Mouse (Mus musculus) embryonic facial prominence, embryonic 12.5 days (tissue): ENCODE data around the gene Bglap3. TPM values are rescaled to one million over a fixed set of nuclear protein-coding genes. Genes with fewer than 3 reads are reported as not detected.

ENCODE experiments used
- ATAC-seq: fragments of 200-750 bp; cut with Nextera tagmentation; 2 replicates; pipeline ENCODE4 v1.8.0; 2017; ENCODE audit not compliant: insufficient number of reproducible peaks, insufficient read depth, low FRiP score, low TSS enrichment
- H3K27ac ChIP-seq: fragments of 300-500 bp; sonication (generic); 2 replicates; pipeline ENCODE4 v1.5.1; 2016; ENCODE audit warnings: mild to moderate bottlenecking
- H3K27me3 ChIP-seq: fragments of 300-500 bp; sonication (generic); 2 replicates; pipeline ENCODE4 v1.6.1; 2016; ENCODE audit warnings: mild to moderate bottlenecking, moderate library complexity
- H3K36me3 ChIP-seq: fragments of 300-500 bp; sonication (generic); 2 replicates; pipeline ENCODE4 v1.6.1; 2016; ENCODE audit warnings: mild to moderate bottlenecking
- H3K4me1 ChIP-seq: fragments of 300-500 bp; sonication (generic); 2 replicates; pipeline ENCODE4 v1.6.1; 2016
- H3K4me2 ChIP-seq: fragments of 300-500 bp; sonication (generic); replicated peaks from 2 replicates; pipeline ENCODE4 v1.6.1; 2016; ENCODE audit warnings: mild to moderate bottlenecking, moderate library complexity
- H3K4me3 ChIP-seq: fragments of 300-500 bp; sonication (generic); 2 replicates; pipeline ENCODE4 v1.5.1; 2016; ENCODE audit warnings: mild to moderate bottlenecking
- H3K9ac ChIP-seq: fragments of 300-500 bp; sonication (generic); 2 replicates; pipeline ENCODE4 v1.6.1; 2016; ENCODE audit warnings: mild to moderate bottlenecking, moderate library complexity
- H3K9me3 ChIP-seq: fragments of 300-500 bp; sonication (generic); 2 replicates; pipeline ENCODE4 v1.6.1; 2016; ENCODE audit warnings: mild to moderate bottlenecking, moderate library complexity
- WGBS: fragments of 180-500 bp; shearing (Covaris S2); methylation state at CpG from one replicate; pipeline ENCODE4 v1.1.7; 2016; 5-methylcytosine and 5-hydroxymethylcytosine counted together
- polyA plus RNA-seq: library from polyadenylated mRNA; unstranded; fragments of >200 nt; fragmentation: Nextera tagmentation; extraction: Ambion mirVana; gene quantifications from 2 replicates; pipeline ENCODE4 v1.2.1, GENCODE M21; 2016

Gene Bglap3
- polyA plus RNA-seq, 1 experiment from 2014 or later, result 0.17 TPM

GRCm38 (mm10) chr3:88354396-88355165 is 18.0 kb downstream of the Bglap3 start:
- H3K9me3 ChIP-seq, result no peaks in the 10 kb centered on the region
- no peaks in the 10 kb centered on the region for H3K27me3 ChIP-seq
- H3K4me3 ChIP-seq, result no peak overlapping the region
- H3K4me2 ChIP-seq, result no peak overlapping the region
- H3K9ac ChIP-seq, result no peak overlapping the region
- 90% methylated on average over 8 of the region's 8 CpGs for WGBS
- ATAC-seq, result no peak
- H3K4me1 ChIP-seq, result no peaks in the 10 kb centered on the region
- peaks cover 96% of the 10 kb centered on the region for H3K36me3 ChIP-seq
- no peak overlapping the region for H3K27ac ChIP-seq

DNA sequence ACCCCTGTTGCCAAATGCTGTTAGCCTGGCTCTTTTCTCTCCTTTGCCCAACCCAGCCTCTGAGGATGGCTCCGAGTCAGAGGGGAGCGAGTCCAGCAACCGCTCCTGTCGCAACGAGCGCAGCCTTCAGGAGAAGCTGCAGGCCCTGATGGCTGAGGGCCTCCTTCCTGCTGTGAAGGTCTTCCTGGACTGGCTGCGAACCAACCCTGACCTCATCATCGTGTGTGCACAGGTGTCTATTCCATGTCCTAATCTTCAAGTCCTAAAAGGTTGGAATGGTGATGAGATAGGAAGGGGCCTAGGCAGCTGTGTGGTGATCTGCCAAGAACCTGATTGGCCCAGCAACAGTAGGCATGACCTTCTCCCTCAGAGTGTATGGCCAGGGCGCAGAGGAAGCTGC is 19.6 kb downstream of the Bglap3 start:
- H3K4me2 ChIP-seq, result no peak overlapping the region
- no peak overlapping the region for H3K27ac ChIP-seq
- no peak overlapping the region for H3K4me3 ChIP-seq
- no peaks in the 10 kb centered on the region for H3K4me1 ChIP-seq
- no peak for ATAC-seq
- H3K9me3 ChIP-seq, result no peaks in the 10 kb centered on the region
- WGBS, result 96% methylated on average over 9 of the region's 9 CpGs
- H3K9ac ChIP-seq, result no peak overlapping the region
- peaks cover 94% of the 10 kb centered on the region for H3K36me3 ChIP-seq
- H3K27me3 ChIP-seq, result no peaks in the 10 kb centered on the region

DNA sequence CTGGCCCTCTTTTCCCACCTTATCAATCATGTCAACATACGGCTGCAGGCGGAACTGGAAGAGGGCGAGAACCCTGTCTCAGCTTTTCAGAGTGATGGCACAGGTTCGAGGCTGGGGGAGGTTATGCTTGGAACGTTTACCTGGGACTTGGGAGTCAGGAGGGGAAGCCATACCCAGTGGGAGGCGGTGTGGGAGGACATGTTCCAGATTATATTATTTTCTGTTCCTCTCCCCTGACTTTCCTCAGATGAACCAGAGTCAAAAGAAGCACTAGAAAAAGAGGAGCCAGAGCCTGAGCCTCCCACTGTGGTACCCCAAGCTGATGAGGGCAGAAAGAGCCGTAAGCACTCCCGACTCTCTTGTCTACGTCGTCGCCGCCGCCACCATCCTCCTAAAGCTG is 21.8 kb downstream of the Bglap3 start:
- Histone ChIP-seq H3K9ac (no peak overlapping the region), H3K4me1 (no peaks in the 10 kb centered on the region), H3K4me2 (no peak overlapping the region), H3K4me3 (no peak overlapping the region), H3K36me3 (peaks cover 94% of the 10 kb centered on the region), H3K27me3 (no peaks in the 10 kb centered on the region), H3K27ac (no peak overlapping the region), H3K9me3 (no peaks in the 10 kb centered on the region)
- 94% methylated on average over 13 of the region's 13 CpGs for WGBS
- ATAC-seq, result no peak

DNA sequence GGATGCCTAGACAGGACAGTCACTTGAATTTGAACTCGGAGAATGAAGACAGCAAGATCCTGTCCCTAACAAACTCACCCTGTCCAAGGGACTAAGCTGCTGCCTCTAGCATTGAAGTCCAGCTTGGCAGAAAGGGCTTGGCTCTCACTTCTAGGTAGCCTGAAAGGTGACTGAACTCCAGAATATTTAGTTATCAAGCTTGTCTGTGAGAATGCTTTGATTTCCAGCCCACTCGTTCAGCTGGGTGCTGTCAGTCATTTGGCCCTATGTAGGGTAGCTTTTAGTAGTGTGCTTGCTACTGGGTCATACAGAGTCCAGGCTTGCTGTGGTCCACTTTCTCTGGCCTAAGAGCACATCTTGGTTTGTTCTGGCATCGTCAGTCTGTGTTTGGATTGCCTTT is 33.5 kb downstream of the Bglap3 start:
- WGBS, result 74% methylated on average over 3 of the region's 3 CpGs
- H3K4me3 ChIP-seq, result no peak overlapping the region
- no peak overlapping the region for H3K4me2 ChIP-seq
- no peaks in the 10 kb centered on the region for H3K27me3 ChIP-seq
- H3K4me1 ChIP-seq, result peaks cover 30% of the 10 kb centered on the region
- H3K27ac ChIP-seq, result no peak overlapping the region
- no peaks in the 10 kb centered on the region for H3K9me3 ChIP-seq
- H3K9ac ChIP-seq, result no peak overlapping the region
- peaks cover 25% of the 10 kb centered on the region for H3K36me3 ChIP-seq
- ATAC-seq, result no peak

DNA sequence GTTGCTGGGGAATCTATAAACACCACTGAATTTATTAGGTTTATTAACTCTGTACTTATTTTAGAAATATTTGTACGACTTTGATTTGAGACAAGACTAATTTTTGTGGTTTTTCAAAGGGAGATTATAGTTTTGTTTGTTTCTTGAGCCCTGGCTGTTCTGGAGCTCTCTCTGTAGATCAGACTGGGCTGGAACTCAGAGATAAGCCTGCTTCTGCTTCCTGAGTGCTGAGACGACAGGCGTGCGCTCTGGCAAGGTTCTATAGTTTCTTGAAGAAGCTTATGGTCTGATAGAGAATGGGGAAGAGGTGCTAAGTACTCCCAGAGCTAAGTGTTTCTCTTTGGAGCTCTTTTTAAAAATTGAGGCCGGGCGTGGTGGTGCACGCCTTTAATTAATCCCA is 34.2 kb downstream of the Bglap3 start:
- Histone ChIP-seq H3K4me3 (no peak overlapping the region), H3K27me3 (no peaks in the 10 kb centered on the region), H3K36me3 (peaks cover 18% of the 10 kb centered on the region), H3K9ac (no peak overlapping the region), H3K27ac (no peak overlapping the region), H3K4me1 (peaks cover 30% of the 10 kb centered on the region), H3K4me2 (no peak overlapping the region), H3K9me3 (no peaks in the 10 kb centered on the region)
- 92% methylated on average over 7 of the region's 7 CpGs for WGBS
- ATAC-seq, result no peak

GRCm38 (mm10) chr3:88337367-88338020 is 35.0 kb downstream of the Bglap3 start:
- Histone ChIP-seq H3K9ac (no peak overlapping the region), H3K4me1 (peaks cover 30% of the 10 kb centered on the region), H3K36me3 (peaks cover 9% of the 10 kb centered on the region), H3K27ac (no peak overlapping the region), H3K9me3 (no peaks in the 10 kb centered on the region), H3K27me3 (no peaks in the 10 kb centered on the region), H3K4me3 (no peak overlapping the region), H3K4me2 (peak overlapping the region; percentile 79)
- 87% methylated on average over 11 of the region's 11 CpGs for WGBS
- ATAC-seq, result no peak

DNA sequence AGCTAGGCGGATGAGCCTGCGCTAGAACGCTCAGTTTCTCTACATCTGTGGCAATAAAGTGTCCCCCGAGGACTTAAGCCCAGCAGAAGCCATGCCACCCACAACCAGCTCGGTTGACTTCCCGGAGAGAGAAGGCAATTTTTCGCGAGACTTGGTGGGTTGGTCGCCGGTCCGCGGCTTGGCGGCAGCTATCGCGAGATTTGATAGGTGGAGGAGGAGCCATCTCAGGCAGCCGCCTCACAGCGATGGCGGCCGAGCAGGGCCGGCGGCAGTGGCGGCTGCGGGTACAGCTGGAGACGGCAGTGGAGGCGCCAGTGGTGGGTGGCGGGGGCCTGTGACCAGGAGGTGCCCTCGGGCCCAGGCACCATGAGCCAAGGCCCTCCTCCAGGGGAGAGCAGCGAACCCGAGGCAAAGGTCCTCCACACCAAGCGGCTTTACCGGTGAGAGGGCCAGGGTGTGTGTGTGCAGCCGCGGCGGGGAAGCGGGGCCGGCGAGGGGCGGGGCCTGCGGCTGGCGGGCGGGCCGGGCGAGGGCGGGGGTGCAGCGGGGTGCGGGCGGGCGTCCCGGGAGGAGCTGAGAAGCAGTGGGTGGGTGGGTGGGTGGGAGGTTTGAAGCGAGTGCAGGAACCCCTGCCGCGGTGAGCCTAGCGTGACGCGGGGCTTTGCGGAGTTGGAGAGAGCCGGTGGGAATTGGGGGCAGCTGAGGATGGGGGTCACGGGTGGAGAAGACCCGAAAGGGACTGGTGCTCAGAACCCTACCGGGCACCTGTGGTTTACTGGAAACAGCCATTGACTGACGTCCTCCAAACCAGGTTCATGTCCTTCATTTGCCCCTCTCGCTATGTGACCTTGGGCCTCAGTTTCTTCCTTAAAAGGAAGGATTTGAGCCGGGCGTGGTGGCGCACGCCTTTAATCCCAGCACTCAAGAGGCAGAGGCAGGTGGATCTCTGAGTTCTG is 36.2 kb downstream of the Bglap3 start, which contains the start of the genes Tmem79 and Smg5:
Gene Tmem79, minus strand, starts transcription at position 91 of the 956 bp plus-strand sequence.
Gene Smg5, plus strand, starts transcription at position 203 of the 956 bp plus-strand sequence.
- H3K36me3 ChIP-seq, result no peaks in the 10 kb centered on the region
- peak within 1 kb of the TSS; percentile 89 for H3K9ac ChIP-seq
- 2% methylated on average over 59 of the region's 66 CpGs for WGBS
- peak; percentile 88 for ATAC-seq
- H3K9me3 ChIP-seq, result no peaks in the 10 kb centered on the region
- peak within 1 kb of the TSS; percentile 80 for H3K4me3 ChIP-seq
- H3K27ac ChIP-seq, result peak within 1 kb of the TSS; percentile 92
- H3K4me2 ChIP-seq, result peak within 1 kb of the TSS; percentile 79
- peaks cover 30% of the 10 kb centered on the region for H3K4me1 ChIP-seq
- H3K27me3 ChIP-seq, result no peaks in the 10 kb centered on the region

- peak overlapping the region; percentile 89 for H3K9ac ChIP-seq
- ATAC-seq, result peak; percentile 59
- no peaks in the 10 kb centered on the region for H3K36me3 ChIP-seq
- peaks cover 30% of the 10 kb centered on the region for H3K4me1 ChIP-seq
- no peaks in the 10 kb centered on the region for H3K9me3 ChIP-seq
- peak overlapping the region; percentile 79 for H3K4me2 ChIP-seq
- H3K4me3 ChIP-seq, result peak overlapping the region; percentile 80
- WGBS, result 2% methylated on average over 27 of the region's 27 CpGs
- H3K27ac ChIP-seq, result peak overlapping the region; percentile 92
- H3K27me3 ChIP-seq, result no peaks in the 10 kb centered on the region
These were observed 37.0 kb downstream of the Bglap3 start for GRCm38 (mm10) chr3:88335436-88336053.

DNA sequence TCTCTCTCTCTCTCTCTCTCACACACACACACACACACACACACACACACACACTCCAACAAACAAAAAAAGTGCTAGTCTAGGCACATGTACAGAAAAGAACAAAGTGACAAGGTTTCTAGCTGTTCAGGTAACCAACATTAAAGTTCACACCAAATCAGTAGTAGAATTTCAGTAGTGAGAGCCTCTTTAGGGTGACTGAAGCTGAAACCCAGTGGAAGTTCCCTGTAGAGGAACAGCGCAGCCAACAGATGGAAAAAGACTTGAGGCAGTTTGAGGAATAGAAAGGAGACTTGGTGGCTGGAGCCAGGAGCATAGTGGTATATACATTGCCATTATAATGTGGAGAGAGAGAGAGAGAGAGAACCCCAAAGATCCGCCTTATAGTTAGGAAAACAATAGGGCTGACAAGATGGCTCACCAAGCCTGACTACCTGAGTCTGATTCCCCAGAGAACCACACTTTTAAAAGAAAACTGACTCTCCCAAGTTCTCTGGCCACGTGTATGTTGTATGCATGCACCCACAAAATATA is 37.6 kb downstream of the Bglap3 start:
- H3K27ac ChIP-seq, result no peak overlapping the region; the same call in 1 of the 2 replicates
- peaks cover 30% of the 10 kb centered on the region for H3K4me1 ChIP-seq
- ATAC-seq, result no peak
- H3K4me3 ChIP-seq, result peak overlapping the region; percentile 80
- peak overlapping the region; percentile 79 for H3K4me2 ChIP-seq
- H3K36me3 ChIP-seq, result no peaks in the 10 kb centered on the region
- no peaks in the 10 kb centered on the region for H3K9me3 ChIP-seq
- WGBS, result 36% methylated on average over 3 of the region's 3 CpGs
- H3K9ac ChIP-seq, result peak overlapping the region; percentile 89
- no peaks in the 10 kb centered on the region for H3K27me3 ChIP-seq

DNA sequence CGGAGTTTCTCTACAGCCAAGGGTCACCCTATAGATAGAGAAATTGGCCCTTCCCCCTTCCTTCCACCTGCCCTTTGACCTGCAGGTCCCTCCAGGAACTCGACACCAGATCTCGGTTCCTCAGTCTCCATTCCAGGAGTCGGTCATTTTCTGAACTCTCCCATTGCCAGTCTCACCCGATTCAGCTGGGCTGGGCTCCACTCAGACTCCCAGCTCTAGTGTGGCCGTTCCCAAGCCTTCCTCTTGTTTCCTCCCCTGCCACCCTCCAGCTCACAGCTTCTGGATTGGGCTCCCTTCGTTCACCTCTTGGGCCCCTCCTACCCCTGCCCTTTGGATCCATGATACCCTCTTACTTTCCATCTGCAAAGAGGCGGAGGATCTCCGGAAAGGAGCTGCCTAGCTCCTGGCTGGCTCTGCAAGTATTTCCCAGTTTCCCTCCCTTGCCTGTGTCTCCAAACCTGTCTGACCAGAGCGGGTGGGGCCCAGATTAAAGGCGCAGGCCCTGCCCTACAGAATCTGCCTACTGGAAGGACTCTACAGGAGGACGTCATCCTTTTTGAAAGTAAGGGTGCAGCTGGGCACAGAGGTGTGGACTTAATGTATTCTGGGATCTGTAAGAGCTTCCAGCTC is 38.4 kb downstream of the Bglap3 start:
- Histone ChIP-seq H3K9me3 (no peaks in the 10 kb centered on the region), H3K4me2 (peak overlapping the region; percentile 79), H3K4me1 (peaks cover 30% of the 10 kb centered on the region), H3K36me3 (peaks cover 6% of the 10 kb centered on the region), H3K27ac (0 out of 2 replicates have a peak overlapping the region, but pooled peaks have one; percentile 25), H3K9ac (0 out of 2 replicates have a peak overlapping the region, but pooled peaks have one; percentile 89), H3K27me3 (no peaks in the 10 kb centered on the region), H3K4me3 (no peak overlapping the region)
- WGBS, result 41% methylated on average over 12 of the region's 12 CpGs
- ATAC-seq, result no peak
